Mouse (Mus musculus) embryonic facial prominence, embryonic 10.5 days (tissue): ENCODE measurements around the gene Fam43a. TPM values are rescaled to one million over a fixed set of nuclear protein-coding genes. Genes with fewer than 3 reads are reported as not detected.
A peak's percentile ranks its signal among the peaks of the same experiment; 100 is the strongest.

Experiments used
- DNase-seq: peaks from one replicate; pipeline ENCODE4 v3.0.0-alpha.2; 2017; ENCODE audit warnings: low spot score
- H3K27ac ChIP-seq: fragments of 300-500 bp; sonication (generic); replicated peaks from 2 replicates; pipeline ENCODE4 v1.5.1; 2016; ENCODE audit warnings: mild to moderate bottlenecking
- H3K27me3 ChIP-seq: fragments of 300-500 bp; sonication (generic); replicated peaks from 2 replicates; pipeline ENCODE4 v1.6.1; 2016; ENCODE audit warnings: low read depth, mild to moderate bottlenecking; ENCODE audit not compliant: poor library complexity, severe bottlenecking
- H3K36me3 ChIP-seq: fragments of 300-500 bp; sonication (generic); replicated peaks from 2 replicates; pipeline ENCODE4 v1.6.1; 2016; ENCODE audit warnings: mild to moderate bottlenecking, moderate library complexity
- H3K4me1 ChIP-seq: fragments of 300-500 bp; sonication (generic); 2 replicates; pipeline ENCODE4 v1.6.1; 2016
- H3K4me3 ChIP-seq: fragments of 300-500 bp; sonication (generic); 2 replicates; pipeline ENCODE4 v1.5.1; 2016; ENCODE audit warnings: mild to moderate bottlenecking, moderate library complexity
- H3K9me3 ChIP-seq: fragments of 300-500 bp; sonication (generic); 2 replicates; pipeline ENCODE4 v1.6.1; 2016; ENCODE audit warnings: mild to moderate bottlenecking
- WGBS: fragments of 180-500 bp; shearing (Covaris S2); methylation state at CpG from one replicate; pipeline ENCODE4 v1.1.7; 2016; 5-methylcytosine and 5-hydroxymethylcytosine counted together
- polyA plus RNA-seq: library from polyadenylated mRNA; unstranded; fragments of >200 nt; fragmentation: Nextera tagmentation; extraction: Ambion mirVana; gene quantifications from 2 replicates; pipeline ENCODE4 v1.2.1, GENCODE M21; 2016

The Fam43a gene
- polyA plus RNA-seq, 1 experiment from 2014 or later = 23.2 TPM

- Histone ChIP-seq H3K9me3 (no peaks in the 10 kb centered on the region), H3K27me3 (peaks cover 36% of the 10 kb centered on the region), H3K4me3 (peak overlapping the region; percentile 82), H3K4me1 (peaks cover 80% of the 10 kb centered on the region), H3K36me3 (no peaks in the 10 kb centered on the region), H3K27ac (peak overlapping the region; percentile 88)
- DNase-seq = peak; percentile 83
- WGBS = 6% methylated on average over 42 of the region's 42 CpGs
Observed at GRCm38 (mm10) chr16:30601046-30601832, 1.7 kb downstream of the Fam43a start.

DNA sequence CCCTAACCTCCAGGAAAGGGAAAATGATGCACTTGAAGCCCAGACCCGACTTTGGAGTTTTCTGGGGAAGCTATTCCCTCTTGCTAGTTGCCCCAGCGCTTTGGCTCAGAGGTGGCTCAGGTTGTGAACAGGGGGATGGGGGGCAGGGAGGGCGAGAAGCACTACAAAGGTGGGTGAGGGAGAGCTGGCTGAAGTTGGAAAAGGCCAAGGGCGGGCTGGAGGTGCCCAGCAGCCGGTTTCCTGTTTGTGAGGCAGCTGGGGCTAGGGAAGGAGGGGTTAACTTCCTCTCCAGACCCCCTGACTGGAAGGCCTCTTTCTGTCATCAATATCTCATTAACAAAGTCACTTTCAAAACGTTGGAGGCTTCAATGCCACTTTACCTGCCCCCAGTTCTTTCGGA is 2.4 kb downstream of the Fam43a start:
- peak; percentile 50 for DNase-seq
- H3K27ac ChIP-seq = peak overlapping the region; percentile 88

DNA sequence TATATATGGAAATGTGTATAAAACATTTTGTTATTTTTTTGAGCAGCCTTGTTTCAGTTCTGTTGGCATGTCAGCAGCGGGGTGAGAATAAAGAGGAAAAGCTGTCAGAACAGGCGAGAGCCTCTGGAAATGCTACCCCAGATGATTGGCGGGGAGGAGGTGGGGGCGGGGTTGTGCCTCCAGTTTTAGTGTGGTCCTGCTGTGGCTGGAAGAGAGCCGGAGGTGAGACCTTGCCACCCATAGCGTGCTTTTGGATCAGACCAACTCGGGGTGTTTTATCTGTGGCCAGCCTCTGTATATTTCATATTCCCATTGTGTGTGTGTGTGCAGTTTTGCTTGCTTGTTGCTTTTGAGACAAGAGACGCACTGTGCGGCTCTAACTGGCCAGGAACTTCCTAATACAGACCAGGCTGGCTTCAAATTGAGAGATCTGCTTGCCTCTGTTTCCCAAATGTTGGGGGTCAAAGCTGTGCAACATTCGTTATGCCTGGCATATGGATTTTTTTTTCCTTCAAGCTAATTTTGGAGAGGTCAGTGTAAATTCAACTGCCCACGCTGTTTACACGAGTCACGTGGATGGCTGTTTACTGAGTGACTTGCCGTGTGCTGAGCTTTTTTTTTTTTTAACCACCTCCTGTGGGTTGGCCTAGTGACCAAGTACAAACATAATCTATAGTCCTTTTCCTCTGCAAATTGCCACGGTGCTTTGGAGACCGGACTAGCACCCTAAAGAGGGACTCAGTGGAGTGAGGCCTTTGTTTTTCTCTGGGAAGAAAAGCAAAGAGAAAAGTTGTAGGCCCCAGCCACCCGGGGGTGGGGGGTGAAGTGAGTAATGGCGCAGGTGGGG is 3.4 kb downstream of the Fam43a start:
- H3K4me1 ChIP-seq = peaks cover 77% of the 10 kb centered on the region
- peak overlapping the region; percentile 82 for H3K4me3 ChIP-seq
- H3K9me3 ChIP-seq = no peaks in the 10 kb centered on the region
- H3K36me3 ChIP-seq = no peaks in the 10 kb centered on the region
- H3K27ac ChIP-seq = peak overlapping the region; percentile 80
- WGBS = 26% methylated on average over 18 of the region's 18 CpGs
- peaks cover 27% of the 10 kb centered on the region for H3K27me3 ChIP-seq
- peak; percentile 74 for DNase-seq

More for the DNA sequence above, 2.4 kb downstream of the Fam43a start:
- peaks cover 36% of the 10 kb centered on the region for H3K27me3 ChIP-seq
- peaks cover 82% of the 10 kb centered on the region for H3K4me1 ChIP-seq
- no peaks in the 10 kb centered on the region for H3K9me3 ChIP-seq
- peak overlapping the region; percentile 82 for H3K4me3 ChIP-seq
- no peaks in the 10 kb centered on the region for H3K36me3 ChIP-seq
- WGBS = 15% methylated on average over 7 of the region's 7 CpGs

DNA sequence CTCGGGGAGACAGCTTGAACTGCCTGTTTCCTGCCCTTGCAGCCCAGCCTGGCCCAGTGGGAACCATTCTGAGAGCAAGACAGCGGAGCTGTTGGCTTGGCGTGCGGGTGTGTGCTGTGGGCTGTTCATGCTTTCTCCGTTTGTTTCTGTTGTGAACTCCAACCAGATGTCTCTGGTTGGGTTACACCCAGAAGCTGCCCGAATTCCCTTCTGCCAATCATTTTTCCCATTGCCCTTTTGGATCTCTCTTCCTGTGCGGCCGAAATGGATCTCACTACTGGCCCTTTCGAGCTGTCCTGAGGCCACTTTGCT is 4.0 kb downstream of the Fam43a start:
- Histone ChIP-seq H3K27ac (peak overlapping the region; percentile 80), H3K36me3 (no peaks in the 10 kb centered on the region)
- peak; percentile 69 for DNase-seq

GRCm38 (mm10) chr16:30604061-30604806 is 4.7 kb downstream of the Fam43a start:
- Histone ChIP-seq H3K4me1 (peaks cover 80% of the 10 kb centered on the region), H3K9me3 (no peaks in the 10 kb centered on the region), H3K4me3 (no peak overlapping the region), H3K27ac (peak overlapping the region; percentile 75), H3K27me3 (peaks cover 21% of the 10 kb centered on the region), H3K36me3 (no peaks in the 10 kb centered on the region)
- WGBS = 74% methylated on average over 16 of the region's 16 CpGs
- DNase-seq = no peak

More for the DNA sequence above, 4.0 kb downstream of the Fam43a start:
- peak overlapping the region; percentile 82; the same call in 1 of the 2 replicates for H3K4me3 ChIP-seq
- H3K9me3 ChIP-seq = no peaks in the 10 kb centered on the region
- peaks cover 82% of the 10 kb centered on the region for H3K4me1 ChIP-seq
- H3K27me3 ChIP-seq = peaks cover 25% of the 10 kb centered on the region
- 34% methylated on average over 9 of the region's 9 CpGs for WGBS

DNA sequence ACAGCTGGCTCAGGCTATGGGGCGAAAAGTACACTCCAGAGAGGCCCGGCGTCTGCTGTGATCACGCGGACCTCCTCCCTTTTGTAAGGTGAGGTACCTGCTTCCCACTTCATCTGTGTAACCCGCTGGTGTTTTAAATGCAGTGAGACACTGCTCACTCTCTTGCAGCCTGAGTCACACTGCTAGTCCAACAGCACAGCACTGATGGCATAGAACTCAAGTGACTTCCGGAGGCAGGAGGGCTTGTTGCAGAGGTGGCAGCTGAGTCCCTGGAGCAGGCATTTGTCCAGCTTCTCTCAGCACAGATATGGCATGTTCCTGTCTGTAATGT is 5.2 kb downstream of the Fam43a start:
- H3K27ac ChIP-seq = peak overlapping the region; percentile 75
- peaks cover 75% of the 10 kb centered on the region for H3K4me1 ChIP-seq
- peaks cover 21% of the 10 kb centered on the region for H3K27me3 ChIP-seq
- no peak for DNase-seq
- H3K4me3 ChIP-seq = 0 out of 2 replicates have a peak overlapping the region, but pooled peaks have one; percentile 12
- WGBS = 79% methylated on average over 7 of the region's 7 CpGs
- no peaks in the 10 kb centered on the region for H3K36me3 ChIP-seq
- no peaks in the 10 kb centered on the region for H3K9me3 ChIP-seq

GRCm38 (mm10) chr16:30605528-30605927 is 6.0 kb downstream of the Fam43a start:
- peak overlapping the region; percentile 75 for H3K27ac ChIP-seq
- 0 out of 2 replicates have a peak overlapping the region, but pooled peaks have one; percentile 12 for H3K4me3 ChIP-seq
- 40% methylated on average over 6 of the region's 6 CpGs for WGBS
- peaks cover 68% of the 10 kb centered on the region for H3K4me1 ChIP-seq
- peak; percentile 73 for DNase-seq
- no peaks in the 10 kb centered on the region for H3K9me3 ChIP-seq
- H3K36me3 ChIP-seq = no peaks in the 10 kb centered on the region
- H3K27me3 ChIP-seq = peaks cover 17% of the 10 kb centered on the region

GRCm38 (mm10) chr16:30607868-30608267 is 8.3 kb downstream of the Fam43a start:
- DNase-seq = no peak
- Histone ChIP-seq H3K4me3 (no peak overlapping the region), H3K36me3 (no peaks in the 10 kb centered on the region), H3K9me3 (no peaks in the 10 kb centered on the region), H3K27ac (peak overlapping the region; percentile 30; the same call in 1 of the 2 replicates), H3K4me1 (peaks cover 44% of the 10 kb centered on the region), H3K27me3 (no peaks in the 10 kb centered on the region; the same call in 1 of the 2 replicates)
- WGBS = 79% methylated on average over 3 of the region's 3 CpGs

DNA sequence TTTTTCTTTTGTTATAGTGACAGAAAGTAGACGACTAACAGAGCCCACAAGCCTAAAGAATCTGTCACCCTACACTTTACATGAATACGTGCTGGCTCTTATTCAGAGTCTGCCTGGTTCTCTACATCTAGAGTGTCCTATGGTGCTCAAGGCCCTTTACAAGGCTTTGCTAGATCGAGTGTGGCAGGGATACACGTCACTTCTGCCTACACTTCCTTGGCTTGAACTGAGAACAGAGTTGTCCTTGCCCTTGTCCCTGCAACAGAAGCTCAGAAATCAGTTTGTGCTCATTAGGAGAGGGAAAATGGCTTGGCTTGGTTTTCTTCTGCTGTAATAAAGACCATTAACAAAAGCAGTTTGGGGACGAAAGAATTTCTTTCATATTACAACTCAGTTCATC is 11.8 kb downstream of the Fam43a start:
- peaks cover 25% of the 10 kb centered on the region for H3K4me1 ChIP-seq
- no peak overlapping the region for H3K27ac ChIP-seq
- no peaks in the 10 kb centered on the region for H3K9me3 ChIP-seq
- WGBS = 84% methylated on average over 5 of the region's 5 CpGs
- no peaks in the 10 kb centered on the region for H3K36me3 ChIP-seq
- no peaks in the 10 kb centered on the region; the same call in 1 of the 2 replicates for H3K27me3 ChIP-seq
- DNase-seq = no peak
- H3K4me3 ChIP-seq = no peak overlapping the region

GRCm38 (mm10) chr16:30613122-30613521 is 13.6 kb downstream of the Fam43a start:
- Histone ChIP-seq H3K4me3 (no peak overlapping the region), H3K27me3 (no peaks in the 10 kb centered on the region; the same call in 1 of the 2 replicates), H3K4me1 (peaks cover 17% of the 10 kb centered on the region), H3K36me3 (no peaks in the 10 kb centered on the region), H3K27ac (no peak overlapping the region), H3K9me3 (no peaks in the 10 kb centered on the region)
- 83% methylated on average over 7 of the region's 7 CpGs for WGBS
- no peak for DNase-seq

DNA sequence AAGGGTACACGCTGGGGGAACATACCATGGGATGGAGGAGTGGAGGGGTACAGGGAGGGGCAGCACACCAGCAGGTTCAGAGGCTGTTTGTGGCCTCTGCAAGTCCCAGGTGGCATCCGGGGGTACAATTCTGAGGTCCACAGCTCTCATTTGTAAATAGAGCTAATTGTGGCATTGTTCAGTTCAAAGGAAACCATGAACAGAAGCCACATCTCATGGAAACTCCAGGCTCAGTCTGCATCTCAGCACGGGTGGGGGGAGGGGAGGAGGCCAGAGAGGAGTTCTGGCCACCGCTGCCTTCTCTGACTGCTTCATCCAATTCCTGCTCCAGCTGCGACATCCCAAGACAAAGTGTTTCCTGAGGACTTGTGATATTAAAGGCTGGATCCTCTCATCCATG is 14.6 kb downstream of the Fam43a start:
- H3K4me3 ChIP-seq = no peak overlapping the region
- H3K4me1 ChIP-seq = peaks cover 15% of the 10 kb centered on the region
- H3K27ac ChIP-seq = 0 out of 2 replicates have a peak overlapping the region, but pooled peaks have one; percentile 24
- DNase-seq = no peak
- no peaks in the 10 kb centered on the region; the same call in 1 of the 2 replicates for H3K27me3 ChIP-seq
- no peaks in the 10 kb centered on the region for H3K36me3 ChIP-seq
- no peaks in the 10 kb centered on the region for H3K9me3 ChIP-seq
- 31% methylated on average over 5 of the region's 5 CpGs for WGBS

GRCm38 (mm10) chr16:30614705-30615317 is 15.3 kb downstream of the Fam43a start:
- 23% methylated on average over 6 of the region's 6 CpGs for WGBS
- no peak for DNase-seq
- Histone ChIP-seq H3K4me1 (peaks cover 15% of the 10 kb centered on the region), H3K4me3 (no peak overlapping the region), H3K36me3 (no peaks in the 10 kb centered on the region), H3K9me3 (no peaks in the 10 kb centered on the region), H3K27me3 (no peaks in the 10 kb centered on the region; the same call in 1 of the 2 replicates), H3K27ac (peak overlapping the region; percentile 24; the same call in 1 of the 2 replicates)
